Mouse (Mus musculus): ENCODE results near the gene Svop. TPM values are rescaled to one million over a fixed set of nuclear protein-coding genes. Genes with fewer than 3 reads are reported as not detected.

Svop gene
- polyA plus RNA-seq, 1 experiment = 0.13 TPM

GRCm38 (mm10) chr5:113977309-113977708 is 114.1 kb downstream of the Svop start:
- TF ChIP-seq GATA1 (IDR thresholded peaks at IDR 0.05; ENCODE audit: borderline replicate concordance, low read length) (no peak), FLI1 (IDR thresholded peaks at IDR 0.05; ENCODE audit: low read length) (no peak)
- Histone ChIP-seq H3K36me3 (replicated peaks; ENCODE audit: low read length) (peaks cover 35% of the 10 kb centered on the region), H3K27me3 (replicated peaks) (peaks cover 2% of the 10 kb centered on the region), H3K4me1 (peaks cover 64% of the 10 kb centered on the region), H3K9me3 (no peaks in the 10 kb centered on the region), H3K4me3 (replicated peaks) (no peak overlapping the region)

Other genes with a start within 250 kb of the Svop start
- 132 and 208 TPM in 2 replicates for gene Coro1c, start 182.8 kb downstream of the Svop start, polyA plus RNA-seq (2012; ENCODE audit: insufficient read depth, low replicate concordance)
- gene Ssh1, start 97.7 kb downstream of the Svop start, polyA plus RNA-seq (2012; ENCODE audit: insufficient read depth, low replicate concordance) = 2.9 and 3.9 TPM in 2 replicates
- not detected in 2 replicates for gene Dao, start 87.9 kb downstream of the Svop start, polyA plus RNA-seq (2012; ENCODE audit: insufficient read depth, low replicate concordance)
- gene Usp30, start 26.1 kb downstream of the Svop start, polyA plus RNA-seq (2012; ENCODE audit: insufficient read depth, low replicate concordance) = 3.6 and 5.6 TPM in 2 replicates
- 5.6 and 11.6 TPM in 2 replicates for gene Alkbh2, start 36.6 kb upstream of the Svop start, polyA plus RNA-seq (2012; ENCODE audit: insufficient read depth, low replicate concordance)
- gene Ung, start 38.8 kb upstream of the Svop start, polyA plus RNA-seq (2012; ENCODE audit: insufficient read depth, low replicate concordance) = 10.8 and 14.5 TPM in 2 replicates
- 0.48 TPM in 2 replicates for gene Acacb, start 55.0 kb upstream of the Svop start, polyA plus RNA-seq (2012; ENCODE audit: insufficient read depth, low replicate concordance)
- gene Foxn4, start 182.2 kb upstream of the Svop start, polyA plus RNA-seq (2012; ENCODE audit: insufficient read depth, low replicate concordance) = not detected in 2 replicates
- gene Myo1h, start 197.6 kb upstream of the Svop start, polyA plus RNA-seq (2012; ENCODE audit: insufficient read depth, low replicate concordance) = not detected in 2 replicates